Mouse (Mus musculus): ENCODE measurements around the gene Sptbn2.

The Sptbn2 gene

DNA sequence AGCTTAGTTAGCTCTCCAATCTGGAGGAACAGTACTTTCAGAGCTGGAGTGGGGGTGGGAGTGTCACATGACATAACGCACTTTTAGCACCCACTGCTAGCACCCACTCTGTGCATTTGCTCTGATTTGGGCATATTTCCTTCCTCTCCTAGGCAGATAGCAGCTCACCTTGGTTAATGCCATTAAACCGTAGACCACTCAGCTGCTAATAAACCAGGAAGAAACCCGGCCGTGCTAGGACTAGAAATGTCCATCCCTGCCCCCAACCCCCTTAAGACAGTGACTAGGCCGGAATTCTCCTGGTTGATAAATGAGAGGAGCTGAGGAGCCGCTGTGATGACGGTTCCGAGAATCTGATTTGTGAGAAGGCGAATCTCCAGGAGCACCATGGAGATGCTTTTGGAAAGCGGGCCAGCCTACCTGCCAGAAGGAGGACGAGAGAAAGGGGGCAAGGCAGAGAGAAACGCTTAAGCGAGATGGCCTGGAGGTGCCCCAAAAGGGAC is at the start of gene Sptbn2:
Gene Sptbn2 (plus strand): TSS at position 70 of the 503 bp plus-strand sequence.
- no peak for DNase-seq (ENCODE audit: low read depth, low spot score)

DNA sequence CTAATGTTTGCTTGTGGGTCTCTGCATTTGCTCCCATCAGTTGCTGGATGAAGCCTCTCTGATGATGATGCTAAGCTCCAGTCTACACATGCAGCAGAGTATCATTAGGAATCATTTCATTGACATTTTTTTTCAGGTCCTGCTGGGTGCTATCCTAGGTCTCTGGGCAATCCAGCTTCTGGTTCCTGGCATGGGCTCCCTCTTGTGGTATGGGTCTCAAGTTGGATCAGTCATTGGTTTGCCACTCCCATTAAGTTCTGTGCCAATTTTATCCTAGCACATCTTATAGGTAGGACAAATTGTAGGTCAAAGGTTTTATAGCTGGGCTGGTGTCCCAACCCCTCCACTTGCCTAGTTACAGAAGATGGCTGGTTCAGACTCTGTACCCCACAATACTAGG is 44.2 kb upstream of the Sptbn2 start:
- no peak for DNase-seq (ENCODE audit: low read depth, low spot score)

GRCm38 (mm10) chr19:4670776-4671175 is 40.2 kb upstream of the Sptbn2 start:
- no peak for DNase-seq (ENCODE audit: low read depth, low spot score)

DNA sequence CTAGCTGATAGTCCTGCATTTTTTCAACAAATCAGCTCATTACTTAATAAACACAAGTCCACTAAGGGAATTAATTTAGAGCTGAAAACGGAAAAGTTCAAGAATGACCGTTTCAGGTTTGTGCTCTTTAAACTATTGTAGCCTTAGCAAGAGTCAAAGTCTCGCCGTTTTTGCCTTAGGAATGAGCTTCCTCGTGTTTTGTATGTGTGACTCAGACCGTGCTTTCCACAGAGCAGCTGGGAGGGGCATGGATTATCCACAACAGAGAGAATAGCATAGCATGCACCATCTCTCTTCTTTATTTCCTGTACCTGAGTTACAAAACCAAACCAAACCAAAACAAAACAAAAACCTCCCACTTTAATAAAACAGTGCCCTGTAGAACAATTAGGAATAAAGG is 38.6 kb upstream of the Sptbn2 start:
- no peak for DNase-seq (ENCODE audit: low read depth, low spot score)

- no peak for DNase-seq (ENCODE audit: low read depth, low spot score)
Measured at GRCm38 (mm10) chr19:4694346-4694745, 16.6 kb upstream of the Sptbn2 start.

DNA sequence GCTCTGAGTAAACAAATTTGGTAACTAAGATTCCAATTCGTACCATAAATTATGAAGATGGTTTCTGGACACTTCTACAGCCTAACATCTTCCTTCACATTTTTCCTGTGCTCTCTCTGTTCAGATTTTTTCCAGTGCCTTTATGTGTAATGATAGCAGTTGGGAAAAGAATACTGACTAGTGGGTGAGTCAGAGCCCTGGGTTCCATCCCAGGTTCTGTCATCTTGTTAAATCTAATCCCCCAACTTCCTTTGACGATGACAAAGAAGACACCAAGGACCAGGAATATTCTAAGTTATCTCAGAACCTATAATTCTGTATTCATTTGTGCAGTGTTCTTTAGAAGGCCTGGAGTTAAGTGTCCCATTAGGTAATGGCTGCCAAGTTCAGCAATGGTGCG is 13.8 kb upstream of the Sptbn2 start:
- DNase-seq (ENCODE audit: low read depth, low spot score) = no peak

GRCm38 (mm10) chr19:4697721-4698120 is 13.2 kb upstream of the Sptbn2 start:
- no peak for DNase-seq (ENCODE audit: low read depth, low spot score)

DNA sequence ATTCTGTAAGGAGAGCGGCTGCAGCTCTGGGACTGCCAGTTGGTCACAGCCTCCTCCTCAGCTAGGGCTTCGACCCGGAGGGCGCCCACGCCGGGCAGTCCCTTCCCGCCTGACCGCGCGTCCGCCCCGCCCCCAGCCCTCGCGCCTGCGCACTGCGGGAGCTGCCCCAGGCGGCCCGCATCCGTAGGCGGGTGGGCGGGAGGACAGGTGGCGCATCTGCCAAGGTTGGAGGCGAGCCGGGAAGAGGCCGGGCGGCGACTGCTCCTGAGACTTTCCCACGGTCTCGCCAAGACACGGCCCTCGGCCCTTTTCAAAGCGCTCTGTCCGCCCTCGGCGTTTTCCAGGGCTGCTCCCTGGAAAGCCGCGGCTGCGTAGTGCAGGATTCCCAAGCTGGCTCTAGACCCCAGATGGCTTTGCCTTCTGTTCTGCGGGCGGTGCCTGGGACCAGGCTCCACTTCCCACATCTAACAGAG is 12.7 kb upstream of the Sptbn2 start, which contains the start of gene Gm960:
Gene Gm960 (minus strand): TSS at position 464 of the 473 bp plus-strand sequence.
- no peak for DNase-seq (ENCODE audit: low read depth, low spot score)

DNA sequence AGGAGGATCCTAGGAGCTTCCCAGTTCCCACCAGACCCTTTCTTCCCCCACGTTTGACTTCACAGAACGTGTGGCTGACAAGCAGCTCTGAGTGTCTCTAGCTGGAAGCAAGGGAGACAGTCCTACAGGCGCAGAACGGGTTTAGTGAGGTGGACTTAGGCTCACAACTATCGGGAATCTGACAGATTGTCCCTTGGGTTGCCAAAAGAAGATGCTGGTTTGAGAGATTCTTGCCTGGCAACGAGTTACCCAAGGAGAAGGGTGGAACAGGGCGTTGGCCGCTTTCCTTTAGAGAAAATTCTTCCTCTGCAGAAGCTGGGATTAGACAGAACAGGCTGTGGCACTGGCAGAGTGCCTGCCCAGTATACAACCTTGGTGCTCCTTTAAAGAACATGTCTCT is 12.1 kb upstream of the Sptbn2 start:
- DNase-seq (ENCODE audit: low read depth, low spot score) = no peak

- no peak for DNase-seq (ENCODE audit: low read depth, low spot score)
Measured at GRCm38 (mm10) chr19:4699821-4700220, 11.1 kb upstream of the Sptbn2 start.

- no peak for DNase-seq (ENCODE audit: low read depth, low spot score)
Measured at GRCm38 (mm10) chr19:4700656-4701055, 10.3 kb upstream of the Sptbn2 start.

GRCm38 (mm10) chr19:4701221-4701620 is 9.7 kb upstream of the Sptbn2 start:
- no peak for DNase-seq (ENCODE audit: low read depth, low spot score)

DNA sequence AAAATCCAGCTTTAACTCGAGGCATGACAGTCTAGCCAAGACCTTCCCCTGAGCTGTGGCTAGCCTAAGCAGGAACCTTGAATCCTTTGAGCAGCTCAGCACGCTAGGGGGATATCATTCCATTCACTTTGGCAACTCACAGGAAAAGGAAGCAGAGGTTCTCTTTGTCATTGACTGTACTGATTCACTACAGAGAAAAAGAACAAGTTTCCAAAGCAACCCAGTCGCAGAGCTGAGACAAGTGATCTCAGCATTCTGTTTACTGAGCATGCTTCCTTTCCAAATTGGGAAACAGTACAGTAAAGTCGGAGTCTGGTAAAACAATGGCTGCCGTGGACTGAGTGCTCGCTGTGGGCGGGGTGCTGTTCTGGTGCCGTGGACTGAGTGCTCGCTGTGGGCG is 2.2 kb upstream of the Sptbn2 start:
- no peak for DNase-seq (ENCODE audit: low read depth, low spot score)

DNA sequence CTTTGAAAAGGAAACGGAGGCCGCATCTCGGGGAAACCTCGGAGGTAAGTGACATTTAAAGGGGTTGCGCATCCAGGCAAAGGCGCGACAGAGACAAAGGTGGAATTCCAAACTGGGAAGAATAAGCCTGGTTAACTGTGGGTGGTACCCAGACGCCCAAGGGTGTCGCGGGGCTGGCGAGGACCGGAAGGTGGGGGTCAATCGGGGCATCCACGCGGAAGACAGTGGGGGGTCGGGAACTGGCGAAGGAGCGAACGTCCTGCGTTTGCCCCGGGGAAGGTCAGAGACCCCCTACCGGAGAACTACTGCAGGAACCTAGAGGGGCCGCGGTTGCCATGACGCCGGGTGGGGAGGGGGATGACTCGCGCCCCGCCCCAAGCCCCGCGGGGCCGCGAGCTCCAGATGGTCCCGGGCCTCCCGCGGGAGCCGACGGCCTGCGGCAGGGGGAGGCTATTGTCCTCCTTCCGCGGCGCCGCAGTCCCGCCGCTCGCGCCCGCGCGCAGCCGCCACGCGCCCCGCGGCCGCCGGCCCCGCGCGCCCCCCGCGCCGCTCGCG is 711 bp downstream of the Sptbn2 start:
- no peak for DNase-seq (ENCODE audit: low read depth, low spot score)

GRCm38 (mm10) chr19:4712156-4712780 is 1.3 kb downstream of the Sptbn2 start:
- DNase-seq (ENCODE audit: low read depth, low spot score) = no peak

GRCm38 (mm10) chr19:4712781-4713526 is 2.0 kb downstream of the Sptbn2 start:
- DNase-seq (ENCODE audit: low read depth, low spot score) = no peak

DNA sequence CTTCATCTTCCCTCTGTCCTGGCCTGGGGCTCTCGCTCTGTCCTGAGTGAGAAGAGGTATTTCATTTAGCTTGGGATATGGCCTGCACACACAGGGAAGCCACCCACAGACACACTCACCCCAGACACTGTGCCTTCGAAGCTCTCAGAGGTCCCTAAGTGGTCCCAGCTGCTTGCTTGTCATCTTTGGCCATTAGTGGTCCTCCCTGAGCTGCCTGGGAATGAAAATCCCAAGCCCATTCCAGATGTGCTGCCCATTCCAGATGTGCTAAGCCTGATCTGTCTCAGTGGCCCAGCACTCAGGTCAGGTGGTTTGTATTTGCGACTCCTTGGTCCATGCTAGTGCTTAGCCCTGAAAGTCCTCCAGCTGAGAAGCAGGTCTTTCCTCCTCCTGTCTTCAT is 2.9 kb downstream of the Sptbn2 start:
- DNase-seq (ENCODE audit: low read depth, low spot score) = no peak

DNA sequence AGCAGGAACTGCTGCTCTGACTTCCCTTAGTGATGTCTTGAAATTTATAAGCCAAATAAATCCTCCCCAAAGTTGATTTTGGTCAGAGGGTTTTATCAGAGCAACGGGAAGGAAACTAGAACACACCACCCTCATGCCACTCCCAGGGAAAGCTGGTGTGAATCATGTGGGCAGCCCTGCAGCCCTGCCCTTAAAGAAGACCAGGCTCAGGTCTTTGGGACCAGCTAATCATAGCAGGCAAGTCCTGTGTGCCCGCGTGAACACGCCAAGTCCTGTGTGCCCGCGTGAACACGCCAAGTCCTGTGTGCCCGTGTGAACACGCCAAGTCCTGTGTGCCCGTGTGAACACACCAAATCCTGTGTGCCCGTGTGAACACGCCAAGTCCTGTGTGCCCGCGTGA is 5.8 kb downstream of the Sptbn2 start:
- DNase-seq (ENCODE audit: low read depth, low spot score) = no peak

- no peak for DNase-seq (ENCODE audit: low read depth, low spot score)
Measured at GRCm38 (mm10) chr19:4717281-4717680, 6.3 kb downstream of the Sptbn2 start.

- no peak for DNase-seq (ENCODE audit: low read depth, low spot score)
Measured at GRCm38 (mm10) chr19:4718716-4719115, 7.7 kb downstream of the Sptbn2 start.

DNA sequence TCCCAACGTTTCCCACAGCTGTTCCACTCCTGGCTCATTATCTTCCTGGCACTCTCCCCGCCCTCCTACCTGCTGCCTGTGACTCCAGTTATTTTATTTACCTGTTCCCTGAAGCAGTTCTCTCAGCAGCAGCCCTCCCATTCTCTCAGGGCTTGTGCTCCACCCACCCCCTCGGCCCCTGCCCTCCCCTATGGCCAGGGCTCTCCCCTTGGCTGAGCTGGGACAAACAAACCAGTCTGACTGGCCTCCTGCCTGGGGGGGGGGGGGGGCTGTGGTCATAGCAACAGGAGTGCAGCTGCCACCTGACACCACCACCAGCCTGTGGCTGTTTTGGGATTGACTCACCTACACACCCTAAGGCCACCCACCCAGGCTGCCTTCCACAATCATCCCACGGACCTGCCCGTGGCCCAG is 8.4 kb downstream of the Sptbn2 start:
- DNase-seq (ENCODE audit: low read depth, low spot score) = no peak

- no peak for DNase-seq (ENCODE audit: low read depth, low spot score)
Measured at GRCm38 (mm10) chr19:4720112-4720511, 9.1 kb downstream of the Sptbn2 start.

Measured in c-Kit-negative CD71-positive TER-119-positive erythroid progenitor cells, embryonic 14.5 days (primary cell).